Mouse (Mus musculus) olfactory bulb, adult 2 months (tissue): ENCODE data around the gene Tnnc2. TPM values are rescaled to one million over a fixed set of nuclear protein-coding genes. Genes with fewer than 3 reads are reported as not detected.

ENCODE experiments used
- H3K27ac ChIP-seq: fragments of 200-500 bp; 2 replicates; pipeline ENCODE4 v1.5.1; 2012; ENCODE audit warnings: low read depth, low read length; ENCODE audit not compliant: insufficient read depth
- H3K4me1 ChIP-seq: fragments of 200-500 bp; 2 replicates; pipeline ENCODE4 v1.6.1; 2012; ENCODE audit warnings: low read length; ENCODE audit not compliant: control insufficient read depth, insufficient read depth
- H3K4me3 ChIP-seq: fragments of 200-500 bp; 2 replicates; pipeline ENCODE4 v1.5.1; 2012; ENCODE audit warnings: mild to moderate bottlenecking, low read depth, low read length, moderate library complexity; ENCODE audit not compliant: insufficient read depth
- CTCF ChIP-seq: fragments of 200-500 bp; IDR thresholded peaks from 2 replicates; pipeline ENCODE4 v1.5.1; 2012; ENCODE audit warnings: low read depth, mild to moderate bottlenecking, low read length, moderate library complexity; ENCODE audit not compliant: insufficient read depth
- POLR2A ChIP-seq: fragments of 200-500 bp; IDR thresholded peaks from 2 replicates; pipeline ENCODE4 v1.6.1; 2012; ENCODE audit warnings: mild to moderate bottlenecking, low read depth, low read length, moderate library complexity; ENCODE audit not compliant: insufficient read depth
- WGBS: fragments of 180-500 bp; shearing (Covaris S2); methylation state at CpG from one replicate; pipeline ENCODE4 v1.1.7; 2018; 5-methylcytosine and 5-hydroxymethylcytosine counted together
- polyA plus RNA-seq: library from polyadenylated mRNA; stranded (reverse); fragments of >200 nt; gene quantifications from 2 replicates; pipeline ENCODE4 v1.2.4, GENCODE M21; 2012; ENCODE audit warnings: low replicate concordance; ENCODE audit not compliant: missing spikeins, insufficient read depth, insufficient read length

Tnnc2 gene
- polyA plus RNA-seq, 1 experiment: not detected

GRCm38 (mm10) chr2:164737377-164738090 is 42.2 kb downstream of the Tnnc2 start:
- Histone ChIP-seq H3K27ac (no peak overlapping the region), H3K4me1 (0 out of 2 replicates have a peak, but pooled peaks cover 3% of the 10 kb centered on the region), H3K4me3 (no peak overlapping the region)
- WGBS: 80% methylated on average over 3 of the region's 3 CpGs
- TF ChIP-seq CTCF (no peak), POLR2A (no peak)

- 58% methylated on average over 5 of the region's 5 CpGs for WGBS
- TF ChIP-seq POLR2A (no peak), CTCF (no peak)
- Histone ChIP-seq H3K27ac (no peak overlapping the region), H3K4me3 (no peak overlapping the region), H3K4me1 (0 out of 2 replicates have a peak, but pooled peaks cover 3% of the 10 kb centered on the region)
These were observed 44.3 kb downstream of the Tnnc2 start for GRCm38 (mm10) chr2:164735446-164735845.

GRCm38 (mm10) chr2:164734839-164735238 is 44.9 kb downstream of the Tnnc2 start:
- no peaks in the 10 kb centered on the region for H3K4me1 ChIP-seq
- TF ChIP-seq POLR2A: no peak
- no peak for TF ChIP-seq CTCF
- 86% methylated on average over 5 of the region's 5 CpGs for WGBS
- H3K27ac ChIP-seq: no peak overlapping the region
- H3K4me3 ChIP-seq: no peak overlapping the region

- Histone ChIP-seq H3K4me1 (no peaks in the 10 kb centered on the region), H3K27ac (no peak overlapping the region), H3K4me3 (no peak overlapping the region)
- 93% methylated on average over 2 of the region's 2 CpGs for WGBS
- no peak for TF ChIP-seq CTCF
- TF ChIP-seq POLR2A: no peak
These were observed 46.5 kb downstream of the Tnnc2 start for GRCm38 (mm10) chr2:164733259-164733658.

- Histone ChIP-seq H3K4me1 (no peaks in the 10 kb centered on the region), H3K4me3 (no peak overlapping the region), H3K27ac (no peak overlapping the region)
- TF ChIP-seq POLR2A: no peak
- no peak for TF ChIP-seq CTCF
- WGBS: 83% methylated on average over 5 of the region's 5 CpGs
These were observed 48.0 kb downstream of the Tnnc2 start for GRCm38 (mm10) chr2:164731719-164732118.

Other genes starting within 250 kb of the Tnnc2 start
- not detected in 2 replicates for gene Wfdc2, start 217.6 kb downstream of the Tnnc2 start, polyA plus RNA-seq
- not detected in 2 replicates for gene Spint3, start 206.5 kb downstream of the Tnnc2 start, polyA plus RNA-seq
- gene Wfdc6a, start 194.5 kb downstream of the Tnnc2 start, polyA plus RNA-seq: not detected in 2 replicates
- not detected in 2 replicates for gene Eppin, start 186.4 kb downstream of the Tnnc2 start, polyA plus RNA-seq
- not detected in 2 replicates for gene Wfdc6b, start 166.4 kb downstream of the Tnnc2 start, polyA plus RNA-seq
- gene Wfdc8, start 166.3 kb downstream of the Tnnc2 start, polyA plus RNA-seq: not detected in 2 replicates
- gene Wfdc16, start 141.2 kb downstream of the Tnnc2 start, polyA plus RNA-seq: not detected in 2 replicates
- gene Wfdc10, start 123.9 kb downstream of the Tnnc2 start, polyA plus RNA-seq: not detected in 2 replicates
- not detected in 2 replicates for gene Wfdc9, start 123.4 kb downstream of the Tnnc2 start, polyA plus RNA-seq
- not detected in 2 replicates for gene Wfdc11, start 105.9 kb downstream of the Tnnc2 start, polyA plus RNA-seq
- gene Wfdc13, start 94.9 kb downstream of the Tnnc2 start, polyA plus RNA-seq: not detected in 2 replicates
- gene Spint4, start 81.5 kb downstream of the Tnnc2 start, polyA plus RNA-seq: not detected in 2 replicates
- gene Spint5, start 64.7 kb downstream of the Tnnc2 start, polyA plus RNA-seq: not detected in 2 replicates
- gene Wfdc3, start 34.0 kb downstream of the Tnnc2 start, polyA plus RNA-seq: not detected in 2 replicates
- not detected in 2 replicates for gene Dnttip1, start 34.0 kb downstream of the Tnnc2 start, polyA plus RNA-seq
- not detected in 2 replicates for gene Ube2c, start 10.1 kb downstream of the Tnnc2 start, polyA plus RNA-seq
- not detected in 2 replicates for gene Snx21, start 5.9 kb upstream of the Tnnc2 start, polyA plus RNA-seq
- not detected in 2 replicates for gene Acot8, start 24.9 kb upstream of the Tnnc2 start, polyA plus RNA-seq
- gene Zswim3, start 25.1 kb upstream of the Tnnc2 start, polyA plus RNA-seq: not detected in 2 replicates
- gene Zswim1, start 42.7 kb upstream of the Tnnc2 start, polyA plus RNA-seq: not detected in 2 replicates
- not detected in 2 replicates for gene Spata25, start 48.6 kb upstream of the Tnnc2 start, polyA plus RNA-seq
- gene Ctsa, start 52.9 kb upstream of the Tnnc2 start, polyA plus RNA-seq: not detected in 2 replicates
- gene Neurl2, start 53.5 kb upstream of the Tnnc2 start, polyA plus RNA-seq: not detected in 2 replicates
- gene Pltp, start 77.7 kb upstream of the Tnnc2 start, polyA plus RNA-seq: not detected in 2 replicates
- gene Pcif1, start 99.3 kb upstream of the Tnnc2 start, polyA plus RNA-seq: not detected in 2 replicates
- gene Zfp335, start 131.8 kb upstream of the Tnnc2 start, polyA plus RNA-seq: not detected in 2 replicates
- gene Mmp9, start 160.8 kb upstream of the Tnnc2 start, polyA plus RNA-seq: not detected in 2 replicates
- gene Slc12a5, start 180.8 kb upstream of the Tnnc2 start, polyA plus RNA-seq: not detected in 2 replicates